In the genomic region with DNA sequence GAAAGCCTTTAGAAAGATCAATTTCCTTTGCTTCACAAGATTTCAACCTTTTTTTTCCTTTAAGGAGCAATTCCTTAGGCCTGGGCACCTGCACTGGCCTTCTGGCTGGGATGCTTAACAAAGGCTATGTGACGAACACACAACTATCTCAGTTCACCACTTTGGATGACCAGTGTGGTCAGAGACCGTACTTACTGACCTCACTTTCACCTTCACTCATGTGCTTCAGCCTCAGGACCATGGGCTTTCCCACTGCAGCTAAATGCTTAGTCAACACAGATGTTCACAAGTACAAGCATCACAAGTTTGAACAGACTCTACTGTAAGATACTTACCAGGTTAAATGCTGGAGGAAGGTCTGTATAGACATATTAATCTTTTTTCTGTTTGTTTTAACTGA, we compare ENCODE assay signal across 27 mouse cellular contexts.
"Had no signal": no experiment of that assay in that cellular context is flagged by ENCODE, and none has a peak within 500 bp of the region (broad histone marks: within the 10 kb centered on the region; RNA-seq: fewer than 3 reads in every experiment).

No protein-coding gene starts in this region.

- H3K9me3 ChIP-seq: heart, embryonic 10.5 days; heart, embryonic 12.5 days; hindbrain, embryonic 10.5 days; hindbrain, embryonic 12.5 days; intestine, embryonic 15.5 days; kidney, embryonic 15.5 days; limb, embryonic 13.5 days; limb, embryonic 15.5 days had no signal

- H3K9ac ChIP-seq: heart, embryonic 12.5 days; hindbrain, embryonic 12.5 days; hindbrain, embryonic 14.5 days; intestine, embryonic 15.5 days; kidney, embryonic 15.5 days; limb, embryonic 13.5 days; limb, embryonic 15.5 days; liver, embryonic 14.5 days had no signal

- ATAC-seq: hindbrain, embryonic 16.5 days; inflammation-experienced regulatory T-cells, adult 6 months; intestine, embryonic 15.5 days; intestine, postnatal 0 days had no signal

- H3K4me1 ChIP-seq: intestine, embryonic 15.5 days; limb, embryonic 13.5 days; limb, embryonic 15.5 days had no signal

- H3K27me3 ChIP-seq: heart, embryonic 12.5 days; hindbrain, embryonic 12.5 days; intestine, embryonic 15.5 days; kidney, embryonic 15.5 days; limb, embryonic 13.5 days; limb, embryonic 15.5 days had no signal

- H3K27ac ChIP-seq: heart, embryonic 10.5 days; hindbrain, embryonic 10.5 days; hindbrain, embryonic 12.5 days; hindbrain, embryonic 14.5 days; intestine, embryonic 15.5 days; kidney, embryonic 15.5 days; kidney, postnatal 0 days; limb, embryonic 13.5 days; limb, embryonic 15.5 days; liver, embryonic 14.5 days had no signal

- H3K4me2 ChIP-seq: heart, embryonic 12.5 days; hindbrain, embryonic 12.5 days; hindbrain, embryonic 14.5 days; intestine, embryonic 15.5 days; kidney, embryonic 15.5 days; limb, embryonic 13.5 days; limb, embryonic 15.5 days had no signal

- DNase-seq: gastrocnemius, adult 2 months; gastrocnemius, postnatal 10 days; gastrocnemius, postnatal 25 days; heart, adult 18-20 months; heart, postnatal 10 days; heart, postnatal 4 days; kidney, adult 18-20 months; kidney, adult 8-10 months; kidney, postnatal 14 days; kidney, postnatal 36 days; layer of hippocampus, adult 9-11 months; layer of hippocampus, postnatal 36 days; left cerebral cortex, postnatal 4 days had no signal

- H3K4me3 ChIP-seq: gastrocnemius, adult 2 months; heart, embryonic 10.5 days; heart, embryonic 12.5 days; hindbrain, embryonic 10.5 days; hindbrain, embryonic 12.5 days; intestine, embryonic 15.5 days; kidney, embryonic 15.5 days; limb, embryonic 13.5 days; limb, embryonic 15.5 days had no signal
